Mouse (Mus musculus): ENCODE data around the gene Ptpn18. TPM values are rescaled to one million over a fixed set of nuclear protein-coding genes. Genes with fewer than 3 reads are reported as not detected.

Ptpn18 gene
- polyA plus RNA-seq, 1 experiment from 2014 or later: 29.4 TPM

DNA sequence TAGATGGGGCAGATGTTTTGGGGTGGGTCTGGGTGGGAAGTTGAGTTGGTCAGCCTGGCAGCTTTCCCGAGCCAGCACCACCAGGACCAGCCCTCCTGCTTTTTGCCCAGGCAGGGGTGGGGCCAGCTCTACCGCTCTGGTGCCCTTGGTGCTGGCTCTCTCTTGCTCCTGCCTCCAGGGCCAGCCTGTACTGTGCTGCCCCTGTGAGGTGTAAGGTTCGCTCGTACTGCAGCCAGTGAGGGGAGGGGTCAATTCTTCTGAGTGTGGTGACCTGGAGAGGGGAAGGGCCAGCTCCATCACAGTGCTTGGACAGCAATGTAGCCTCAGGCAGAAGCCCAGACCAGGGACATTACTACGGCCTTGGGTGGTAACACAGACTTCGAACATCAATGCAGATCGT lies 45.7 kb downstream of the Ptpn18 start:
- Histone ChIP-seq H3K36me3 (ENCODE audit: control insufficient read depth, insufficient read depth, low read length) (no peaks in the 10 kb centered on the region), H3K9ac (ENCODE audit: low read length) (no peak overlapping the region), H3K4me3 (ENCODE audit: low read depth, low read length) (no peak overlapping the region), H3K4me1 (replicated peaks; ENCODE audit: control insufficient read depth, insufficient read depth) (no peaks in the 10 kb centered on the region), H3K9me3 (ENCODE audit: control insufficient read depth, low read length) (no peaks in the 10 kb centered on the region), H3K27me3 (ENCODE audit: control insufficient read depth, insufficient read depth, low read length) (no peaks in the 10 kb centered on the region), H3K4me2 (replicated peaks; ENCODE audit: low read depth) (no peak overlapping the region), H3K27ac (replicated peaks) (no peak overlapping the region)
- TF ChIP-seq CTCF (IDR thresholded peaks at IDR 0.05; ENCODE audit: low read depth) (no peak), EP300 (optimal IDR thresholded peaks at IDR 0.05) (no peak)
- ATAC-seq (ENCODE audit: low FRiP score, low TSS enrichment): no peak
- WGBS: 57% methylated on average over 7 of the region's 7 CpGs
- no peak for DNase-seq (ENCODE audit: low spot score)

GRCm38 (mm10) chr1:34505970-34506551 lies 46.5 kb downstream of the Ptpn18 start:
- Histone ChIP-seq H3K27me3 (ENCODE audit: control insufficient read depth, insufficient read depth, low read length) (no peaks in the 10 kb centered on the region), H3K36me3 (ENCODE audit: control insufficient read depth, insufficient read depth, low read length) (no peaks in the 10 kb centered on the region), H3K9ac (ENCODE audit: low read length) (no peak overlapping the region), H3K27ac (replicated peaks) (no peak overlapping the region), H3K4me1 (replicated peaks; ENCODE audit: control insufficient read depth, insufficient read depth) (no peaks in the 10 kb centered on the region), H3K9me3 (ENCODE audit: control insufficient read depth, low read length) (no peaks in the 10 kb centered on the region), H3K4me3 (ENCODE audit: low read depth, low read length) (no peak overlapping the region), H3K4me2 (replicated peaks; ENCODE audit: low read depth) (no peak overlapping the region)
- ATAC-seq (ENCODE audit: low FRiP score, low TSS enrichment): no peak
- TF ChIP-seq CTCF (IDR thresholded peaks at IDR 0.05; ENCODE audit: low read depth): no peak
- DNase-seq (ENCODE audit: low spot score): no peak
- 79% methylated on average over 4 of the region's 4 CpGs for WGBS

- DNase-seq (ENCODE audit: low spot score): no peak
- Histone ChIP-seq H3K36me3 (ENCODE audit: control insufficient read depth, insufficient read depth, low read length) (no peaks in the 10 kb centered on the region), H3K9ac (ENCODE audit: low read length) (no peak overlapping the region), H3K27me3 (ENCODE audit: control insufficient read depth, insufficient read depth, low read length) (no peaks in the 10 kb centered on the region), H3K4me1 (replicated peaks; ENCODE audit: control insufficient read depth, insufficient read depth) (no peaks in the 10 kb centered on the region), H3K4me3 (ENCODE audit: low read depth, low read length) (no peak overlapping the region), H3K27ac (replicated peaks) (no peak overlapping the region), H3K9me3 (ENCODE audit: control insufficient read depth, low read length) (no peaks in the 10 kb centered on the region), H3K4me2 (replicated peaks; ENCODE audit: low read depth) (no peak overlapping the region)
- WGBS: 86% methylated on average over 3 of the region's 3 CpGs
- no peak for ATAC-seq (ENCODE audit: low FRiP score, low TSS enrichment)
- TF ChIP-seq EP300 (optimal IDR thresholded peaks at IDR 0.05): no peak
- TF ChIP-seq CTCF (IDR thresholded peaks at IDR 0.05; ENCODE audit: low read depth): no peak
Observed at GRCm38 (mm10) chr1:34507986-34508385, 48.4 kb downstream of the Ptpn18 start.

GRCm38 (mm10) chr1:34510575-34510981 lies 51.0 kb downstream of the Ptpn18 start:
- DNase-seq (ENCODE audit: low spot score): no peak
- TF ChIP-seq CTCF (IDR thresholded peaks at IDR 0.05; ENCODE audit: low read depth): no peak
- TF ChIP-seq EP300 (optimal IDR thresholded peaks at IDR 0.05): no peak
- no peak for ATAC-seq (ENCODE audit: low FRiP score, low TSS enrichment)
- H3K27me3 ChIP-seq (ENCODE audit: control insufficient read depth, insufficient read depth, low read length): no peaks in the 10 kb centered on the region
- H3K4me2 ChIP-seq (replicated peaks; ENCODE audit: low read depth): no peak overlapping the region
- H3K4me3 ChIP-seq (ENCODE audit: low read depth, low read length): no peak overlapping the region
- H3K27ac ChIP-seq (replicated peaks): no peak overlapping the region
- no peak overlapping the region for H3K9ac ChIP-seq (ENCODE audit: low read length)
- no peaks in the 10 kb centered on the region for H3K36me3 ChIP-seq (ENCODE audit: control insufficient read depth, insufficient read depth, low read length)
- H3K4me1 ChIP-seq (replicated peaks; ENCODE audit: control insufficient read depth, insufficient read depth): no peaks in the 10 kb centered on the region
- 4% methylated on average over 7 of the region's 7 CpGs for WGBS
- H3K9me3 ChIP-seq (ENCODE audit: control insufficient read depth, low read length): no peaks in the 10 kb centered on the region

GRCm38 (mm10) chr1:34511027-34511426 lies 51.5 kb downstream of the Ptpn18 start:
- Histone ChIP-seq H3K27me3 (ENCODE audit: control insufficient read depth, insufficient read depth, low read length) (no peaks in the 10 kb centered on the region), H3K4me2 (replicated peaks; ENCODE audit: low read depth) (no peak overlapping the region), H3K9ac (ENCODE audit: low read length) (no peak overlapping the region), H3K9me3 (ENCODE audit: control insufficient read depth, low read length) (no peaks in the 10 kb centered on the region), H3K4me3 (ENCODE audit: low read depth, low read length) (no peak overlapping the region), H3K36me3 (ENCODE audit: control insufficient read depth, insufficient read depth, low read length) (no peaks in the 10 kb centered on the region), H3K4me1 (replicated peaks; ENCODE audit: control insufficient read depth, insufficient read depth) (no peaks in the 10 kb centered on the region), H3K27ac (replicated peaks) (no peak overlapping the region)
- TF ChIP-seq EP300 (optimal IDR thresholded peaks at IDR 0.05) (no peak), CTCF (IDR thresholded peaks at IDR 0.05; ENCODE audit: low read depth) (peak; percentile 70)
- ATAC-seq (ENCODE audit: low FRiP score, low TSS enrichment) (peak; percentile 57; the same call in 1 of the 2 replicates), DNase-seq (ENCODE audit: low spot score) (peak; percentile 23)
- 12% methylated on average over 3 of the region's 3 CpGs for WGBS

GRCm38 (mm10) chr1:34513068-34513467 lies 53.5 kb downstream of the Ptpn18 start:
- Histone ChIP-seq H3K9ac (ENCODE audit: low read length) (no peak overlapping the region), H3K27me3 (ENCODE audit: control insufficient read depth, insufficient read depth, low read length) (no peaks in the 10 kb centered on the region), H3K4me1 (replicated peaks; ENCODE audit: control insufficient read depth, insufficient read depth) (no peaks in the 10 kb centered on the region), H3K4me2 (replicated peaks; ENCODE audit: low read depth) (no peak overlapping the region), H3K9me3 (ENCODE audit: control insufficient read depth, low read length) (no peaks in the 10 kb centered on the region), H3K4me3 (ENCODE audit: low read depth, low read length) (no peak overlapping the region), H3K27ac (replicated peaks) (no peak overlapping the region), H3K36me3 (ENCODE audit: control insufficient read depth, insufficient read depth, low read length) (no peaks in the 10 kb centered on the region)
- DNase-seq (ENCODE audit: low spot score) (no peak), ATAC-seq (ENCODE audit: low FRiP score, low TSS enrichment) (no peak)
- WGBS: 72% methylated on average over 4 of the region's 4 CpGs
- no peak for TF ChIP-seq CTCF (IDR thresholded peaks at IDR 0.05; ENCODE audit: low read depth)
- no peak for TF ChIP-seq EP300 (optimal IDR thresholded peaks at IDR 0.05)
